Mouse (Mus musculus): ENCODE measurements at regions not wholly inside any gene's neighbourhood (a gene's known extent, or its start where the extent isn't known, plus 50 kb on each side); places are given as distances from the start of the nearest gene placed in this dataset.

DNA sequence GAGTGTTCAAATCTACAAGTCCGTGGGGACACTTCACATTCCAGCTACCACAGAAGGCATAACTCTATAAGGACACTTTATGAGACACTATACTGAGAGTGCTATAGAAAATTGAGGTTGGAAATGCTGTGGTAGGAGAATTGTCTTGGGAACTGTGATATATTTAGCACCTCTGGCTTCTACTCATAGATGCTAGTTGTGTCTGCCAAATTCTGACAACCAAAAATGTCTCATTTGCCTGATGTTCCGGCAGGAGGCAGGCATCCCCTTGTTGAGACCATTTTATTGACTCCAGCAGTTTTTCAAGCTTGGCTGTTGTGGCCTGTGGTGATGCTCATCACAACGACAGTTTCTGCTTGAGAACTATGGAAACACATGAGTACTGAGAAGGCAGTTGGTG lies 387.9 kb downstream of the Etnk1 start:
- TF ChIP-seq CTCF (IDR thresholded peaks at IDR 0.05): no peak
- no peak for TF ChIP-seq POLR2A (IDR thresholded peaks at IDR 0.05; ENCODE audit: insufficient read depth, low read depth, low read length)
- no peak for TF ChIP-seq EP300 (IDR thresholded peaks at IDR 0.05; ENCODE audit: insufficient read depth, low read depth, low read length)
